Mouse (Mus musculus): Measurements from ENCODE around the gene Ranbp17. TPM values are rescaled to one million over a fixed set of nuclear protein-coding genes. Genes with fewer than 3 reads are reported as not detected.

Gene Ranbp17
- polyA plus RNA-seq, 1 experiment from 2014 or later: 9.5 TPM

DNA sequence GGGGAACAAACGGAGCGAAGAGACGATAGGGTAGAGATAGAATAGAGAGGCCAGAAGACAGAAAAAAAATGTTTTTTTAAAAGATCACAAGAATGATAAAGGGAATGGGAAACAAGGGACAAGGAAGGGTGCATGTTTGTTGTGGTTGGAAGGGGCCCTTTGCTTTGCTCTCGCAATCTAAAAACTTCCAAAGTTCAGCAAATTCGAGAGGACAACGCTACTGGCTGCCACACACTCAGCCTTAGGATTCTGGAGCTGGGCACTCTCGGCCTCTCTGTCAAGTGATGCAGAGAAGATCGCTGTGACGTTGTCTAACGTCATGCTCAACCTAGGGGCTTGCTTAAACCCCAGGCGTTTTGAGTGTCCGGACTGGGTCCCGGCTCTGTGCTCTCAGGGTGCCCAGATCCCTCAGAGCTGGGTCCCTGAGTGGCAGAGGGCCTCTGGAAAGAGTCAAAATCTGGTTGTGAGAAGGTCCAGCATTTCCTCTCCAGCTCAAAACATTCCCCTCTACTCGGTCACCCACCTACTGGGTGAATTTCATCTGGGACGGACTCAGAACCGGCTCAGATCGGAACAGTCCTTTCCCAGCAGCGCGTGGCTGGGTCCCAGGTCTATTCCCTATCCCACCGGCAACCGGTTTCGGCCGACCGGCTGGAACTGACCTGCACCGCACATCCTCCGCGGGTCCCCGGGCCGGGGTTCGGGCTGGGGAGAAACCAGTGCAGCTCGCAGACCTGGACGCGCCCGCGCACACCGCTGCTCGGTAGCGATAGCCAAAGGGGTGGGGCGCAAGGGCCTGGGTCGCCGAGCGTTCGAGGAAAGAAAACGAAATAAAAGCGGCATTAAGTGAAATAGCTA is 313.4 kb downstream of the Ranbp17 start:
- Histone ChIP-seq H3K27ac (replicated peaks) (no peak overlapping the region), H3K27me3 (peaks cover 80% of the 10 kb centered on the region), H3K4me2 (replicated peaks) (peak overlapping the region; percentile 41; the same call in 1 of the 2 replicates)

DNA sequence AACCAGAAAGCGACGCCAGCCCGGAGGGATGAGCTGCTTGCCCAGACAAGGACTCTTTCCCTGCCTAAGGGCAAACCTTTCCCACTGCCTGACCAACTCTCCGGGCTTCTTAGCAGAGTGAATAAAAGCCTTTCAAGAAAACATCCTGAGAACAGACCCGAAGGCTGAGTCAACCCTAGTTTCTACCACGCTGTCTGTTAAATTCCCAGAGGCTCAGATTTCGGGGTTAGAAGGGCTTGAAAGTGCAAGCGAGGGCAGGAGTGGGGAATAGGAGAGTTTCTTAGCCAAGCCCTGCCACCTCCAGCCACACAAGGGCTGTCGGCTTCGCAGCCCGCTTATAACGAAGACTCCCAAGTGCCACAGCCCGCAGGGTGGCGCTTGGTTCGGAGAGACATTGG is 314.4 kb downstream of the Ranbp17 start:
- H3K36me3 ChIP-seq: no peaks in the 10 kb centered on the region
- no peak overlapping the region for H3K4me3 ChIP-seq
- ATAC-seq (replicated peaks): no peak
- no peak overlapping the region for H3K27ac ChIP-seq (replicated peaks)
- no peak overlapping the region for H3K9ac ChIP-seq (replicated peaks)
- peaks cover 82% of the 10 kb centered on the region for H3K27me3 ChIP-seq
- WGBS: 3% methylated on average over 15 of the region's 15 CpGs
- H3K4me1 ChIP-seq: peaks cover 47% of the 10 kb centered on the region
- 0 out of 2 replicates have a peak, but pooled peaks cover 2% of the 10 kb centered on the region for H3K9me3 ChIP-seq
- H3K4me2 ChIP-seq (replicated peaks): no peak overlapping the region

More for the DNA sequence above, 313.4 kb downstream of the Ranbp17 start:
- H3K4me1 ChIP-seq: peaks cover 47% of the 10 kb centered on the region
- H3K9me3 ChIP-seq: 0 out of 2 replicates have a peak, but pooled peaks cover 2% of the 10 kb centered on the region
- no peak overlapping the region for H3K9ac ChIP-seq (replicated peaks)
- peak overlapping the region; percentile 28 for H3K4me3 ChIP-seq
- ATAC-seq (replicated peaks): no peak
- under 1% methylated on average over 45 of the region's 45 CpGs for WGBS
- no peaks in the 10 kb centered on the region for H3K36me3 ChIP-seq

DNA sequence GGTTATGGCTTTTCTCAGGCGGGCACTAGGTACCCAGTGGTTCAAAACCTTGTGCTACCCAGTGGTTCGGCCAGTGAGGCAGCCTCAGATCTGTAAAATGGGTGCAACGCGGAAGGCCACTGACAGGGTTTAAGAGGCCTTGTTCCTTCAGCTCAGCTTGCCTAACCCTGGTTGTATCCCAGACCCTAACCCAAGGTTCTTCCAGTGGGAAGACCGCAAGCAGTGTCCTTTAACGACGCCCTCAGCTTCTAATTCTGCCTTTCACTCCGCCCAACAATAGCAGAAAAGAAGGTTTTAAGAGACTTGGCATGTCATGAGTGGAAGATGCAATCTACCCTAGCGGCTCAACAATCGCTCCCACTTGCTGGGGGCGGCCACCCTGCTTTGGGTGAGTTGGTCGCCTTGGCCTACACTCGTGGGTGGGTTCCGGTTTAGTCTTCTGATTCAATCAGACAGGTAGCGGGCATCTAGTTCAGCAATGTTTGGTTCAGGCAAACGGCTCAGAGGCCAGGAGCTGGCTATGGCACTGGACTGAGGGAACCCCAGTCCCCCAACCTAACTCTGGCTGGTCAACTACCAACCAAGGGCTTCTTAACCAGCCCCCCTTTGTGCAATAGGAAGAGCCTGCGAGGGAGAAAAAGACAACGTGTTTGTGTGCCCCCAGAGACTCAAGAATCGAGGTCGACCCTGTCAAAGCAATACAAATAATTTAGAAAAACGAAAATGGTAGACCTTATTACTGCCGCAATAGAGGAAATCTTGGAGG is 315.0 kb downstream of the Ranbp17 start:
- 0 out of 2 replicates have a peak, but pooled peaks cover 2% of the 10 kb centered on the region for H3K9me3 ChIP-seq
- 18% methylated on average over 22 of the region's 22 CpGs for WGBS
- no peak for ATAC-seq (replicated peaks)
- H3K27ac ChIP-seq (replicated peaks): no peak overlapping the region
- no peak overlapping the region for H3K4me2 ChIP-seq (replicated peaks)
- H3K27me3 ChIP-seq: peaks cover 88% of the 10 kb centered on the region
- peaks cover 44% of the 10 kb centered on the region for H3K4me1 ChIP-seq
- H3K9ac ChIP-seq (replicated peaks): no peak overlapping the region
- no peak overlapping the region for H3K4me3 ChIP-seq
- H3K36me3 ChIP-seq: no peaks in the 10 kb centered on the region

DNA sequence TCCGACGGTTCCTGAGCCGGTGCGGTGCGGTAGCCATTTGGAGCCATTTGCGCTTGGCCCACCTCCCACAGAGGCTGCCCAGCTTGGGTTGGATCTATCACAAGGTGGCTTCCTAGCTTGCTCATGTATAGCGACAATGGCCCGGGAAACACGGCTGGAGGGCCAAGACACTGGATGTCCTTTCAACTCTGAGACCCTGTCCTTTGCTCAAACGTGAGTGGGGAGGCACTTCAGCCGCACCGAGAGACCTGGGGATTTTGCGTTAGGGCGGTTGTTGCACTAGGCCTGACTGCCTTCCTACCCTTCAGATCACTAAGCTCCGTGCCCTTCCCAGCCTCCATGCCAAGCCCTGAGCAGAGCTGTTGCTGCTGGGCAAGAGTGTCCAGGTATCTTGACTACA is 315.9 kb downstream of the Ranbp17 start:
- Histone ChIP-seq H3K27me3 (peaks cover 89% of the 10 kb centered on the region), H3K4me1 (peaks cover 36% of the 10 kb centered on the region), H3K4me2 (replicated peaks) (no peak overlapping the region), H3K36me3 (no peaks in the 10 kb centered on the region), H3K9me3 (0 out of 2 replicates have a peak, but pooled peaks cover 2% of the 10 kb centered on the region), H3K4me3 (no peak overlapping the region), H3K27ac (replicated peaks) (no peak overlapping the region), H3K9ac (replicated peaks) (no peak overlapping the region)
- 17% methylated on average over 15 of the region's 15 CpGs for WGBS
- no peak for ATAC-seq (replicated peaks)

DNA sequence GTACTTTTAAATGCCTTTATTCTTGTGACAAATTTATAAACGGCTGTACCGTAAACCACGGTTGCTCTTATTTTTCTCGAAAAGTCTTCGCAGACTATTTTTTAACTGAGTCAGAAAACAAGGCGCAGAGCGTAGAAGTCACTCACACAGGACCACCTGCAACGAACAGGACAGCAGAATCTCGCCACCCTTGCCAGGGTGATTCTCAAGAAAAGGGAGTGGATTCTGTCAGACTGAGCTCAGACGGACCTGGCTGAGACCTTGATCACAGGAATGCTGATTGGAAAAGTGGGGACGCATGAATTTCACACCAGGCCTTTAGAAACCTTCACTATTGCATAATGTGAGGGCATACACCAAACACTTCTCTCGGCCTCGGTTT is 316.4 kb downstream of the Ranbp17 start:
- WGBS: 24% methylated on average over 13 of the region's 13 CpGs
- Histone ChIP-seq H3K4me1 (peaks cover 30% of the 10 kb centered on the region), H3K9ac (replicated peaks) (no peak overlapping the region), H3K36me3 (no peaks in the 10 kb centered on the region), H3K4me2 (replicated peaks) (no peak overlapping the region), H3K27ac (replicated peaks) (no peak overlapping the region), H3K4me3 (no peak overlapping the region), H3K9me3 (0 out of 2 replicates have a peak, but pooled peaks cover 2% of the 10 kb centered on the region), H3K27me3 (peaks cover 86% of the 10 kb centered on the region)
- no peak for ATAC-seq (replicated peaks)

DNA sequence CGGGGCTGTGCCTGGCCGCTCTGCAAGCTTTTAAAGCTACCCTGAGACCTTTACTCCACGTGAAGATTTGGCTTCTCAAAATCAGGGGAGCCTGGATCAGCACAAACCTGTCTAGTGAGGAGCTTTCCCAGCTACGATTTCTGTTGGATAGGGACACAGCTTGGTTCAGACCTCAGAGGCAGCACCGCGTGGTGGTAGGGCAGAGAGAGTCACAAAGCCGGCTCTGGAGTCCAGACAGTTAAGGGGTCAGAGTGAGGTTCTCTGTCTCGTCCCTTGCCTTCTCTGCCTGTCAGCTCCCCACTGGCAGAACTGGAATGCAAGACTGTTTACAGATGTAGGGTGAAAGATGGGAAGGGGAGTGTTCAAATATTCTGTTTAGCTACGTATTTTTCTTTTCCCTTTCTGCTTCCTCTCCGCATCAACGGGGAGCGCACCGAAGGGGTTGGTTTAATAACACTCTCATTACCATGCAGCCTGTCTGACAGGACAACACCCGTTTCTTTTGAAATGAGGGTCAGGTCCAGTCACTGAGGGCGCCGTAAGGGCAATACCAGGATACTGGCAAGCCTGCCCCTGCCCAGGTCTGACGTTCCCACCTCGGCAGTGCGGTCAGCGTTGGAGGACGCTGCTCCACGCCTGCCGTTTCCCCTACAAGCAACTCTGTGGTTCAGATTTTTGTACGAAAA is 317.0 kb downstream of the Ranbp17 start:
- Histone ChIP-seq H3K36me3 (no peaks in the 10 kb centered on the region), H3K4me1 (peaks cover 25% of the 10 kb centered on the region), H3K27me3 (peaks cover 86% of the 10 kb centered on the region), H3K4me2 (replicated peaks) (no peak overlapping the region), H3K9ac (replicated peaks) (no peak overlapping the region), H3K4me3 (no peak overlapping the region), H3K9me3 (0 out of 2 replicates have a peak, but pooled peaks cover 2% of the 10 kb centered on the region), H3K27ac (replicated peaks) (no peak overlapping the region)
- WGBS: 6% methylated on average over 24 of the region's 24 CpGs
- ATAC-seq (replicated peaks): no peak

DNA sequence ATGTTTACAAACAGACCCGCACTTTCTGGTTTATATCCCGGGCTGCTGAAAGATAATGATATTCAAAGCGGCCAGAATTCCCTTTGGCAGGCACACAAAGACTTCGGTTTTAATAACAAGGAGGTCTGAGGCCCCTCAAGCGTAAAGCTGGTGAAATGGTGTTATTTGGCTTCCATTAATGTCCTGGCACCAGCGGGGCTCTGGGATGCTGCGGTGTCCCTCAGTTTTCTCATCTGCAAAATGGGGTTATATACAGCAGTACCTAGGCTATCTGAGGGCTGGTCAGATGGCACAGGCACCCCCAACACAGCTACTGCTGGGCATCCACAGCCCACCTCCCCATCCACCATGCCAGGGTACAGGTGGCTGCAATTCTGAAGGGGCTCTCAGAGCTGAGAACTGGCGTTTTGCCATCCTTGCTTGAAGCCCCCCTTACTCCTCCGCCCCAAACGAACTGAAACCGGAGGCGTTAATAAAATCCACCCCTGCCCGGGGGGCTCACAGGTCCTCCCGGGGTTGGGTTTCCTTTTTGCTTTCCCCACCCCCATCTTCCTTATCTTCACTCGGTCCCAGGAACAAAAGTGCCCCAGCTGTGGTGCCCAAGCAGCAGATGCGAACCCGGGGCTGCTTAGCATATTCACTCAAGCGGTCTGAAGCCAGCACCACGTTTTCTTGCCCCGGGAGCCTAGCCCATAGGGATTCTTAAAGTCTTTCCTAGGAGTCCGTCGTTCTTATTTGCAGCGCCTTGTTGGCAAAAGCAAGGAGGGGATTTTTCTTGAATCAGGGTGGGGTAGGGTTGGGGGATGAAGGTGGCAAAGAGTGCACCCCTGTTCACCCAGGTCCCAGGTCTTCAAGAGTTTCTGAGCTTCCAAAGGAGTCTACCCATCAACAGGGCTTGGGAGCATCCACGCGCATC is 317.8 kb downstream of the Ranbp17 start:
- Histone ChIP-seq H3K4me1 (peaks cover 17% of the 10 kb centered on the region), H3K9ac (replicated peaks) (no peak overlapping the region), H3K36me3 (no peaks in the 10 kb centered on the region), H3K27me3 (peaks cover 86% of the 10 kb centered on the region), H3K4me2 (replicated peaks) (no peak overlapping the region), H3K27ac (replicated peaks) (no peak overlapping the region), H3K9me3 (0 out of 2 replicates have a peak, but pooled peaks cover 2% of the 10 kb centered on the region), H3K4me3 (no peak overlapping the region)
- WGBS: 3% methylated on average over 25 of the region's 25 CpGs
- no peak for ATAC-seq (replicated peaks)

DNA sequence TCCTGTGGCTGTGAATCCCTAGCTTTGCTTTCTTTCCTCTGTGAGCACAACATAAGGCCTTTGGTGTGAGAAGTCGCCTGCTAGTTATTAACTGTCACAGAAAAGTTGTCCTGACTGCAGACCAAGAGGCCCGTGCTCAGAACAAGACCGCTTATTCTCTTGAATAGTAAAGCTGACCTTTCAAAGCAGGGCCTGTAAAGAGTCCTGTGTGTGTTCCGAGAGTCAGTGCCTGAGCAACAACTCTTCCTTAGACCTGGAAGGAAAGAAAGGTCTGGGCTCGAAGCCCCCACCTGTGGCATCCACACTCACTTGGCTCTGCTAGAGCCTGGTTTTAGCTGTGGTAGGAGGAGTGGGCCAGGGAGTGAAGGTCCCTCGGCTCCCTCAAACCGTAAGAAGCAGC is 318.5 kb downstream of the Ranbp17 start:
- H3K4me3 ChIP-seq: no peak overlapping the region
- peaks cover 9% of the 10 kb centered on the region for H3K4me1 ChIP-seq
- H3K9ac ChIP-seq (replicated peaks): no peak overlapping the region
- 0 out of 2 replicates have a peak, but pooled peaks cover 2% of the 10 kb centered on the region for H3K9me3 ChIP-seq
- peaks cover 79% of the 10 kb centered on the region for H3K27me3 ChIP-seq
- no peak for ATAC-seq (replicated peaks)
- no peak overlapping the region for H3K4me2 ChIP-seq (replicated peaks)
- no peaks in the 10 kb centered on the region for H3K36me3 ChIP-seq
- no peak overlapping the region for H3K27ac ChIP-seq (replicated peaks)
- WGBS: 5% methylated on average over 7 of the region's 7 CpGs

DNA sequence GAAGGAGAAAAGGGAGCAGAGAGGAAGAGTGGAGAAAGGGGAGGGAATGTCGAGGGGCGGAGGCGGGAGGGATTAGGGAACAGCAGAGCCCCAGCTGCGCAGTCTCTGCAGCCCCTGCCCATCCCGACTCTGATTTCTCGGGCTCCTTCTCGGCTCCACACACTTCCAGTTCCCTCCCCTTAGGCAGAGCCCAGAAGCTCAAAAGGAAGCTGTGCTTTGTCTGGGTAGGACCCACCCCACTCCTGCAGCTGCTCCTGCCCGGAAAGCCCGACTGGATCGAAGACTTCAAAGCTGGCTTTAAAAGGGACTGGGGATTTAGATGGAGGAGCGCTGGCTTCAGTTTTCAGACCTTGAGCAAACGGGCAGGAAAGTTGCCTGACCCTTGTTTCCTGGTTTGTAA is 319.9 kb downstream of the Ranbp17 start:
- H3K36me3 ChIP-seq: no peaks in the 10 kb centered on the region
- under 1% methylated on average over 12 of the region's 12 CpGs for WGBS
- H3K4me3 ChIP-seq: no peak overlapping the region
- H3K27me3 ChIP-seq: peaks cover 71% of the 10 kb centered on the region
- 0 out of 2 replicates have a peak, but pooled peaks have one; percentile 33 for ATAC-seq (replicated peaks)
- peaks cover 8% of the 10 kb centered on the region; the same call in 1 of the 2 replicates for H3K4me1 ChIP-seq
- H3K27ac ChIP-seq (replicated peaks): no peak overlapping the region
- H3K9me3 ChIP-seq: 0 out of 2 replicates have a peak, but pooled peaks cover 2% of the 10 kb centered on the region
- H3K9ac ChIP-seq (replicated peaks): no peak overlapping the region
- H3K4me2 ChIP-seq (replicated peaks): no peak overlapping the region

DNA sequence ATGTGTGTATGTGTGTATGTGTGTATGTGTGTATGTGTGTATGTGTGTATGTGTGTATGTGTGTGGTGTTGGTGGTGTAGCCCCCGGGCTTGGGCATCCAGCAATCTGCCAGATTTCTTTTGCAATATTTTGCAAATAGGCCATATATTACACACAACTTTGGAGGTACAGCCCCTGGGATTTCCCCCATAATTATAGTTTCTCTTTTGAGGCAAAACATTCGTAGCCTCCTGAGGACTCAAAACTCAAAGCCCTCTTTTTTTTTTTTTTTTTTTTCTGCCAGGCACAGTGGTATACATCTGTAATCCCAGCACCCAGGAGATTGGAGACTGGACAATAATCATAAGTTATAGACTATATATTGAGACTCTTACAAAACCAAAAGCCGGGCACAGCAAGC is 331.7 kb downstream of the Ranbp17 start:
- Histone ChIP-seq H3K36me3 (no peaks in the 10 kb centered on the region), H3K9me3 (no peaks in the 10 kb centered on the region), H3K27ac (replicated peaks) (no peak overlapping the region), H3K4me1 (peaks cover 7% of the 10 kb centered on the region), H3K4me3 (no peak overlapping the region), H3K27me3 (peaks cover 9% of the 10 kb centered on the region), H3K9ac (replicated peaks) (no peak overlapping the region), H3K4me2 (replicated peaks) (no peak overlapping the region)
- 85% methylated on average over 3 of the region's 3 CpGs for whole genome bisulfite sequencing
- no peak for ATAC-seq (replicated peaks)

DNA sequence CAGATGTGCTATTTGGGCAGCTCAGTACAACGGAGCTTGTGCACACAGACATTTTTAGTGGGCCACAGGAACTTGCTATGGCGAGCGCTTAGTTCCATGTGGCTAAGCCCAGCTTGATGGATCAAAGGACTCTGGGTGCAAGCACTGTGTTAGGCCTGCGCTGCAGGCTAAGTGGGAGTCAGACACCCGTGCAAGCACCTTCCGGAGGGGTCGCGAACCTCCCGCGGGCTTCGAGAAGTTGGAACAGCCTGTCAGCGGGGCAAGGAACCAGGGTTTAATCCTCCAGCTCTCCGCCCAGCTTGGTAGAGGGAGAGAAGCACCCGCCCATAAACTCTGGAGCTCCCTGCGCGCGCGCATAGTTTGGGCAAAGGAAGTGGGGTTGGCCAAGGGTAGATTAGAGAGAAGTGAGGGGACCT is 332.8 kb downstream of the Ranbp17 start:
- Histone ChIP-seq H3K4me2 (replicated peaks) (peak overlapping the region; percentile 33), H3K9me3 (no peaks in the 10 kb centered on the region), H3K4me1 (peaks cover 7% of the 10 kb centered on the region), H3K9ac (replicated peaks) (no peak overlapping the region), H3K27me3 (peaks cover 10% of the 10 kb centered on the region), H3K36me3 (no peaks in the 10 kb centered on the region), H3K4me3 (peak overlapping the region; percentile 12; the same call in 1 of the 2 replicates), H3K27ac (replicated peaks) (no peak overlapping the region)
- WGBS: 2% methylated on average over 18 of the region's 18 CpGs
- peak; percentile 53; the same call in 1 of the 2 replicates for ATAC-seq (replicated peaks)

Measured in forebrain, embryonic 15.5 days (tissue).